9 mouse cellular contexts compared by ENCODE assay signal in the genomic region with DNA sequence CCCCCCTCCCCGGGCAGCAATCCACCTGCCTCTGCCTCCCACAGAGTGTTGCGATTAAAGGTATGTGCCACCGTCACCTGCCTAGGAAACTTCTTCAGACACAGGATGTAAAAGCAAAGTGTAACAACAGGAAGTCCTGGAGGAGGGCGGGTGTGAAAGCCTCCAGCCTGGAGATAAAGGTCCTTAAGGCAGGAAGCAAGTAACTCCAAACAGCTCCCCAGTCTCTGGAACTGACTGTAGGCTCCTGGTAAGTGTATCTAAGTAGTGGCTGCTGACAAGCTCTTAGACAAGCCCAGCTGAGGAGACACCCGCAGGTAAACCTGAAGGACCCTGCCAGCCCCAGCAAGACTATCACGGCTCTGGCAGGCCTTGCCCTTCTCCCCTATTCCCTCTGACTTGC. TPM values are rescaled to one million over a fixed set of nuclear protein-coding genes. Genes with fewer than 3 reads are reported as not detected.
A peak's percentile ranks its signal among the peaks of the same experiment; 100 is the strongest.
DNase-seq lines count a peak whose midpoint lies in the region; ATAC-seq lines count a peak whose summit lies in the region.
"Had no signal": no experiment of that assay in that cellular context is flagged by ENCODE, and none has a peak within 500 bp of the region (broad histone marks: within the 10 kb centered on the region; RNA-seq: fewer than 3 reads in every experiment).

No protein-coding gene starts in this region.

- no peaks in the 10 kb centered on the region for H3K9me3 ChIP-seq in liver, embryonic 12.5 days (replicated peaks)
- no peaks in the 10 kb centered on the region for H3K9me3 ChIP-seq in stomach, embryonic 16.5 days (replicated peaks; ENCODE audit: control insufficient read depth, low read length)
- H3K9me3 ChIP-seq in forebrain, embryonic 14.5 days (replicated peaks; ENCODE audit: control insufficient read depth, low read length): no peaks in the 10 kb centered on the region
- H3K9me3 ChIP-seq: limb, embryonic 13.5 days had no signal

- no peak overlapping the region for H3K4me3 ChIP-seq in liver, embryonic 12.5 days
- no peak overlapping the region for H3K4me3 ChIP-seq in stomach, embryonic 16.5 days (replicated peaks; ENCODE audit: low read length)
- no peak overlapping the region for H3K4me3 ChIP-seq in forebrain, embryonic 14.5 days (ENCODE audit: low read depth, low read length)
- H3K4me3 ChIP-seq: limb, embryonic 13.5 days had no signal

- intact Hi-C loops in heart, postnatal 14 days (cut with DNase I): no loop called here

- ATAC-seq in activated CD4-positive, CD25-positive, alpha-beta regulatory T cell, adult 4 months: peak; percentile 81
- no peak for ATAC-seq in liver, embryonic 12.5 days
- peak; percentile 48; the same call in 1 of the 2 replicates for ATAC-seq in stomach, embryonic 16.5 days (ENCODE audit: insufficient read depth, low FRiP score)
- no peak for ATAC-seq in forebrain, embryonic 14.5 days

- H3K27ac ChIP-seq in liver, embryonic 12.5 days: peak overlapping the region; percentile 56
- no peak overlapping the region for H3K27ac ChIP-seq in stomach, embryonic 16.5 days (ENCODE audit: low read length)
- no peak overlapping the region for H3K27ac ChIP-seq in forebrain, embryonic 14.5 days (ENCODE audit: low read depth, low read length)
- H3K27ac ChIP-seq: limb, embryonic 13.5 days had no signal

- H3K27me3 ChIP-seq in liver, embryonic 12.5 days (replicated peaks): no peaks in the 10 kb centered on the region
- no peaks in the 10 kb centered on the region for H3K27me3 ChIP-seq in stomach, embryonic 16.5 days (ENCODE audit: control insufficient read depth, insufficient read depth, low read length)
- no peaks in the 10 kb centered on the region for H3K27me3 ChIP-seq in forebrain, embryonic 14.5 days (replicated peaks; ENCODE audit: control insufficient read depth, insufficient read depth, low read length)
- H3K27me3 ChIP-seq: limb, embryonic 13.5 days had no signal

- peak overlapping the region; percentile 43 for H3K4me2 ChIP-seq in liver, embryonic 12.5 days
- no peak overlapping the region for H3K4me2 ChIP-seq in stomach, embryonic 16.5 days (ENCODE audit: low read depth, low read length)
- H3K4me2 ChIP-seq in forebrain, embryonic 14.5 days (ENCODE audit: low read length): no peak overlapping the region
- H3K4me2 ChIP-seq: limb, embryonic 13.5 days had no signal

- no peak overlapping the region for H3K9ac ChIP-seq in liver, embryonic 12.5 days
- H3K9ac ChIP-seq in stomach, embryonic 16.5 days (ENCODE audit: low read length): no peak overlapping the region
- H3K9ac ChIP-seq in forebrain, embryonic 14.5 days (ENCODE audit: low read length): no peak overlapping the region
- H3K9ac ChIP-seq: limb, embryonic 13.5 days had no signal

- peak; percentile 35 to 44 for DNase-seq in heart, postnatal 14 days
- no peak for DNase-seq in adrenal gland, adult 2 months
- no peak for DNase-seq in adrenal gland, postnatal 25 days
- DNase-seq in forebrain, embryonic 14.5 days (ENCODE audit: low spot score): no peak
- DNase-seq in gastrocnemius, postnatal 10 days: no peak

- 24% methylated on average over 5 of the region's 6 CpGs for WGBS in liver, embryonic 12.5 days (ENCODE audit: insufficient replicate concordance)
- WGBS in stomach, embryonic 16.5 days: 14% methylated on average over 5 of the region's 6 CpGs
- 73% methylated on average over 5 of the region's 6 CpGs for whole genome bisulfite sequencing in forebrain, embryonic 14.5 days

- H3K4me1 ChIP-seq in liver, embryonic 12.5 days: peaks cover 20% of the 10 kb centered on the region
- no peaks in the 10 kb centered on the region for H3K4me1 ChIP-seq in stomach, embryonic 16.5 days (ENCODE audit: control insufficient read depth, insufficient read depth, low read length)
- H3K4me1 ChIP-seq in forebrain, embryonic 14.5 days (ENCODE audit: control insufficient read depth, insufficient read depth, low read length): no peaks in the 10 kb centered on the region

- H3K36me3 ChIP-seq in liver, embryonic 12.5 days: no peaks in the 10 kb centered on the region
- H3K36me3 ChIP-seq in stomach, embryonic 16.5 days (ENCODE audit: control insufficient read depth, insufficient read depth, low read length): no peaks in the 10 kb centered on the region
- no peaks in the 10 kb centered on the region for H3K36me3 ChIP-seq in forebrain, embryonic 14.5 days (ENCODE audit: control insufficient read depth, insufficient read depth, low read length)
- H3K36me3 ChIP-seq: limb, embryonic 13.5 days had no signal

RNA-seq across cellular contexts. Expression of a gene that starts 10.3 kb away (rescaled TPM):
- 1 to 10 TPM; 7.5 to 8.9 TPM for polyA plus RNA-seq in activated CD4-positive, CD25-positive, alpha-beta regulatory T cell, adult 4 months (2017; shearing (Covaris generic))
- 1 to 10 TPM; 1.3 to 1.6 TPM for total RNA-seq in heart, postnatal 14 days (2021)
- polyA plus RNA-seq in liver, embryonic 12.5 days (2016; fragmentation: Nextera tagmentation; extraction: Ambion mirVana): 0.26 and 0.30 TPM in 2 replicates
- polyA plus RNA-seq in stomach, embryonic 16.5 days (2015; fragmentation: Nextera tagmentation; extraction: Ambion mirVana): 3.1 and 3.8 TPM in 2 replicates
- total RNA-seq in adrenal gland, adult 2 months (2021): not detected
- polyA plus RNA-seq in adrenal gland, adult 2 months (2012; rRNA removed): 0.12 TPM in 1 of 2 replicates, not detected in the other
- not detected in 2 replicates for total RNA-seq in adrenal gland, postnatal 25 days (2021)
- not detected in 2 replicates for polyA plus RNA-seq in forebrain, embryonic 14.5 days (2014; fragmentation: Nextera tagmentation; extraction: Ambion mirVana)
- total RNA-seq in gastrocnemius, postnatal 10 days (2021): not detected

RNA-seq across cellular contexts. Expression of a gene that starts 19.3 kb away (rescaled TPM):
- polyA plus RNA-seq in activated CD4-positive, CD25-positive, alpha-beta regulatory T cell, adult 4 months (2017; shearing (Covaris generic)): 10 to 100 TPM; 17.4 to 24.1 TPM
- 10 to 100 TPM; 20.0 to 25.6 TPM for total RNA-seq in heart, postnatal 14 days (2021)
- polyA plus RNA-seq in liver, embryonic 12.5 days (2016; fragmentation: Nextera tagmentation; extraction: Ambion mirVana): 3.6 and 3.9 TPM in 2 replicates
- 13.3 and 15.8 TPM in 2 replicates for polyA plus RNA-seq in stomach, embryonic 16.5 days (2015; fragmentation: Nextera tagmentation; extraction: Ambion mirVana)
- total RNA-seq in adrenal gland, adult 2 months (2021): 10 to 100 TPM; 20.3 to 36.5 TPM
- 9.6 and 12.0 TPM in 2 replicates for polyA plus RNA-seq in adrenal gland, adult 2 months (2012; rRNA removed)
- 31.6 and 34.1 TPM in 2 replicates for total RNA-seq in adrenal gland, postnatal 25 days (2021)
- 3.2 and 5.0 TPM in 2 replicates for polyA plus RNA-seq in forebrain, embryonic 14.5 days (2014; fragmentation: Nextera tagmentation; extraction: Ambion mirVana)
- 10 to 100 TPM; 10.7 to 15.3 TPM for total RNA-seq in gastrocnemius, postnatal 10 days (2021)

RNA-seq across cellular contexts. Expression of a gene that starts 25.0 kb away (rescaled TPM):
- polyA plus RNA-seq in activated CD4-positive, CD25-positive, alpha-beta regulatory T cell, adult 4 months (2017; shearing (Covaris generic)): not detected
- total RNA-seq in heart, postnatal 14 days (2021): not detected
- not detected in 2 replicates for polyA plus RNA-seq in liver, embryonic 12.5 days (2016; fragmentation: Nextera tagmentation; extraction: Ambion mirVana)
- 0.27 and 0.39 TPM in 2 replicates for polyA plus RNA-seq in stomach, embryonic 16.5 days (2015; fragmentation: Nextera tagmentation; extraction: Ambion mirVana)
- not detected for total RNA-seq in adrenal gland, adult 2 months (2021)
- polyA plus RNA-seq in adrenal gland, adult 2 months (2012; rRNA removed): 0.03 TPM in 1 of 2 replicates, not detected in the other
- not detected in 2 replicates for total RNA-seq in adrenal gland, postnatal 25 days (2021)
- polyA plus RNA-seq in forebrain, embryonic 14.5 days (2014; fragmentation: Nextera tagmentation; extraction: Ambion mirVana): not detected in 2 replicates
- not detected for total RNA-seq in gastrocnemius, postnatal 10 days (2021)
- polyA plus RNA-seq: limb, embryonic 13.5 days had no signal

RNA-seq across cellular contexts. Expression of a gene that starts 51.0 kb away (rescaled TPM):
- polyA plus RNA-seq in activated CD4-positive, CD25-positive, alpha-beta regulatory T cell, adult 4 months (2017; shearing (Covaris generic)): not detected
- not detected for total RNA-seq in heart, postnatal 14 days (2021)
- polyA plus RNA-seq in liver, embryonic 12.5 days (2016; fragmentation: Nextera tagmentation; extraction: Ambion mirVana): not detected in 2 replicates
- polyA plus RNA-seq in stomach, embryonic 16.5 days (2015; fragmentation: Nextera tagmentation; extraction: Ambion mirVana): not detected in 2 replicates
- total RNA-seq in adrenal gland, adult 2 months (2021): not detected
- polyA plus RNA-seq in adrenal gland, adult 2 months (2012; rRNA removed): not detected in 2 replicates
- not detected in 2 replicates for total RNA-seq in adrenal gland, postnatal 25 days (2021)
- polyA plus RNA-seq in forebrain, embryonic 14.5 days (2014; fragmentation: Nextera tagmentation; extraction: Ambion mirVana): not detected in 2 replicates
- total RNA-seq in gastrocnemius, postnatal 10 days (2021): not detected
- polyA plus RNA-seq: limb, embryonic 13.5 days had no signal

RNA-seq across cellular contexts. Expression of a gene that starts 52.5 kb away (rescaled TPM):
- not detected for polyA plus RNA-seq in activated CD4-positive, CD25-positive, alpha-beta regulatory T cell, adult 4 months (2017; shearing (Covaris generic))
- not detected for total RNA-seq in heart, postnatal 14 days (2021)
- not detected in 2 replicates for polyA plus RNA-seq in liver, embryonic 12.5 days (2016; fragmentation: Nextera tagmentation; extraction: Ambion mirVana)
- polyA plus RNA-seq in stomach, embryonic 16.5 days (2015; fragmentation: Nextera tagmentation; extraction: Ambion mirVana): 3.2 and 4.8 TPM in 2 replicates
- total RNA-seq in adrenal gland, adult 2 months (2021): not detected
- not detected in 2 replicates for polyA plus RNA-seq in adrenal gland, adult 2 months (2012; rRNA removed)
- total RNA-seq in adrenal gland, postnatal 25 days (2021): not detected in 2 replicates
- not detected in 2 replicates for polyA plus RNA-seq in forebrain, embryonic 14.5 days (2014; fragmentation: Nextera tagmentation; extraction: Ambion mirVana)
- total RNA-seq in gastrocnemius, postnatal 10 days (2021): not detected

Comparison
In these comparisons a context has a peak if more than half of its experiments do, and no peak if none do; other contexts are left out.
1. ATAC-seq: peak in activated CD4-positive, CD25-positive, alpha-beta regulatory T cell, adult 4 months (single experiment) and stomach, embryonic 16.5 days (single experiment); none in liver, embryonic 12.5 days (single experiment) and forebrain, embryonic 14.5 days (single experiment).
2. DNase-seq: peak in heart, postnatal 14 days (2 of 2); none in adrenal gland, adult 2 months (single experiment), adrenal gland, postnatal 25 days (single experiment), forebrain, embryonic 14.5 days (single experiment) and gastrocnemius, postnatal 10 days (single experiment).